Mouse (Mus musculus) left cerebral cortex, postnatal 25 days (tissue): ENCODE measurements around the gene Negr1. TPM values are rescaled to one million over a fixed set of nuclear protein-coding genes. Genes with fewer than 3 reads are reported as not detected.
A peak's percentile ranks its signal among the peaks of the same experiment; 100 is the strongest.

Experiments
- DNase-seq, 2 experiments: peaks; one replicate each; pipeline ENCODE4 v3.0.0; 2022; ENCODE audit warnings: low spot score in 2 of 2, mixed read lengths in 1 of 2
- intact Hi-C: fragments of 180-260 bp; cut with DNase I; formaldehyde crosslinking; loops from one replicate; pipeline ENCODE4 v1.15.1; 2025
- total RNA-seq, 2 experiments: library from RNA; stranded (reverse); gene quantifications; 2 replicates each; pipeline ENCODE4 v1.2.3; 2021

Gene Negr1
- total RNA-seq, 2 experiments from 2014 or later: 235 to 242 TPM

GRCm38 (mm10) chr3:156786355-156786754 is 224.8 kb downstream of the Negr1 start:
- intact Hi-C loops: no loop called here
- no peak for DNase-seq

DNA sequence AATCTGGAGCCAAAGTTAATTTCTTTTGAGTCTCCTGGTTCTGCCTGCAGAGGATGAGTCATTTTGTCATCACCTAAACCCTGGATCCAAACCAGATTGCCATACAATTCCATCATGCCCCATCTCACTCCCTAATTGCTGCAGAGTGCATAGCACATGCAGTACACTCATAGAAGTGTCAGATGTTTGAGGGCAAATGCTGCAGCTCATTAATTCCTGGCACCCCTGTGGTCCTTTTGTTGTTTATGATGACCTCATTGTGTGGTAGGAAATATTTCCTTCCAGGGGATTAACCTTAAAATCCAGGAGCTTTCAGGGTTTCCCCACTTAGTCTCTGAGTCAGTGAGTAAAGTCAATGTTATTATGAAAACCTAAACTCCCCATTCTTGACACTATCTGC is 229.6 kb downstream of the Negr1 start:
- intact Hi-C loops: loop anchor here (10.0 kb wide), 1 partner anchor 226 kb away; the partner anchor contains the start of gene Negr1
- DNase-seq: no peak

GRCm38 (mm10) chr3:156792743-156793142 is 231.1 kb downstream of the Negr1 start:
- peak in 1 of 2 experiments; percentile 60 for DNase-seq
- intact Hi-C loops: loop anchor here (10.0 kb wide), 1 partner anchor 228 kb away; the partner anchor contains the start of gene Negr1

GRCm38 (mm10) chr3:156794091-156794490 is 232.5 kb downstream of the Negr1 start:
- intact Hi-C loops: loop anchor here (10.0 kb wide), 1 partner anchor 229 kb away; the partner anchor contains the start of gene Negr1
- no peak for DNase-seq

DNA sequence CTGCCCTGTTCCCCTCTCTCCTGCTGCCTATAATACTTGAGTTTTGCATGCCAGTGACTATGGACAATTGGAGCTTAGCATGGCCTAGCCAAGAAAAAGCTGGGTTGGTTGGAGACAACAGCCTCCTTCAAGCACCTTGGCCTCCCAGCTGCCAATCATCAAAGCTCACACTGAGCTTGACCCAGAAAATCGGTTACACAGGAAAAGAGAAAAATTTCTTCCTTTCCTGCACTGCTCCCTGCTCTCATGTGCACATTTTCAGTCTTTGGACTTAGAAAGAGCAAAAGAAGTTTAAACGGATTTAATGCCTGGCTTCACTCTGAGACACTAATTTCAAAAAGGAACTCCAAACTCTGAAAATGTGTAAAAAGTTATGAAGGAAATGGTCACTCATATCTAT is 233.0 kb downstream of the Negr1 start:
- no peak for DNase-seq
- intact Hi-C loops: loop anchor here (10.0 kb wide), 1 partner anchor 230 kb away; the partner anchor contains the start of gene Negr1

GRCm38 (mm10) chr3:156796061-156796691 is 234.6 kb downstream of the Negr1 start:
- DNase-seq: no peak
- intact Hi-C loops: loop anchor here (10.0 kb wide), 1 partner anchor 231 kb away; the partner anchor contains the start of gene Negr1

GRCm38 (mm10) chr3:156799228-156799627 is 237.6 kb downstream of the Negr1 start:
- intact Hi-C loops: loop anchor here (10.0 kb wide), 1 partner anchor 234 kb away; the partner anchor contains the start of gene Negr1
- DNase-seq: no peak

GRCm38 (mm10) chr3:156809836-156810235 is 248.2 kb downstream of the Negr1 start:
- intact Hi-C loops: no loop called here
- peak in 1 of 2 experiments; percentile 82 for DNase-seq

DNA sequence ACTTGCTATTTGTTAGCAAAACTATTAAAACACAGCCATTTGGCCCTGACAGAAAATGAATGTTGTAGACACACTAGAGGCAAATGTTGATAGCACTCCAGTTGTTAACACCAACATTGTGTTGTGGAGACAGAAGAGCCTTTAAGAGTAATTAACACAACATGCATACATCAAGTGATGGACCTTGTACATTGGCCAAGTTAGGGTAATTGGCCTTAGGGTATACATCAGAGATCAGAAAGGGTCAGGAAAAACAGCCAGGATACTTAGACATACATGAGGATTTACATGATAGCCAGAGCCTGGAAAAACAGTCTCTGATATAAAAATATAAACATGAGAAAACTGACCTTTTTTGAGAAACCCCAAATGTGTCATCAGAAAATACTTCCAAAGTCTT is 255.3 kb downstream of the Negr1 start:
- intact Hi-C loops: no loop called here
- DNase-seq: no peak

- intact Hi-C loops: no loop called here
Observed at GRCm38 (mm10) chr3:156817452-156817851, 255.9 kb downstream of the Negr1 start.

GRCm38 (mm10) chr3:156823039-156823438 is 261.4 kb downstream of the Negr1 start:
- intact Hi-C loops: no loop called here
- DNase-seq: no peak

More at GRCm38 (mm10) chr3:156817452-156817851, 255.9 kb downstream of the Negr1 start:
- DNase-seq: no peak

DNA sequence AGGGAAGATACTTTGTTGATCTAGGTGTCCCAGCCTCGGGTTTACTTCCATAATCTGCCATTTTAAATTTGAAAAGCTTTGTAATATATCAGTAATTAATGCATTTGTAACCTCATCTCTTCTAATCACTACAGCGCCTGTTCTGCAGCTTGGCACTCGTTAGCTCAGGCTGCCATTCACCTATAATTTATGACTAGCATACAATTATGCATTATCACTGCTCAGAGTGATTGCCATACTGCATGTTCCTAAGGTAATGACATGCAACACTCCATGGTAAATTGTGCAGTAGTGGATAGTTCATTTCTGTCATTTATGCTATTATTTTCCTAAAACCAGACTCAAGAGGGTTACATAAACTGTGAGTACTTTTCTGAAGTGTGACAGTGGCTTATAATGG is 272.3 kb downstream of the Negr1 start:
- intact Hi-C loops: no loop called here
- no peak for DNase-seq

- intact Hi-C loops: no loop called here
- no peak for DNase-seq
Observed at GRCm38 (mm10) chr3:156838550-156838949, 277.0 kb downstream of the Negr1 start.

GRCm38 (mm10) chr3:156848385-156848784 is 286.8 kb downstream of the Negr1 start:
- intact Hi-C loops: no loop called here
- DNase-seq: no peak

DNA sequence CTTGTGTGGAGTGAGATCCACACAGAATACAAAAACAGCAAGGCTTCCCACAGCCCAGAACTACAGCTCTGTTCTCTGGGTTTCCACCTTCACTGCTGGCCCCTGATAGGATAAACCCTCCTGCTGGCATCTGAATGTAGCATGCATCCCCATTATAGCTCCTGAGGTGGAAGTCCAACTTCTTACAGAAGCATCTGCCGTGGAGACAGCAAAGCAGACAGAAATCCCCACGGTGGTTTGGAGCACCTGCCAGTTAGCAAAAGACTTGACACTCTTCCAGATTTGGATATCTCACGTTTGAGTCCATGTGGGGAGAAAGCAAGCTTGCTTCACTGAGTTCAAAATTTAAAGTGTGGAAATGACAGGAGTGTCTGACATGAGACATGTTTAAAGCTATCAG is 290.3 kb downstream of the Negr1 start:
- peak; percentile 61 to 91 for DNase-seq
- intact Hi-C loops: no loop called here

DNA sequence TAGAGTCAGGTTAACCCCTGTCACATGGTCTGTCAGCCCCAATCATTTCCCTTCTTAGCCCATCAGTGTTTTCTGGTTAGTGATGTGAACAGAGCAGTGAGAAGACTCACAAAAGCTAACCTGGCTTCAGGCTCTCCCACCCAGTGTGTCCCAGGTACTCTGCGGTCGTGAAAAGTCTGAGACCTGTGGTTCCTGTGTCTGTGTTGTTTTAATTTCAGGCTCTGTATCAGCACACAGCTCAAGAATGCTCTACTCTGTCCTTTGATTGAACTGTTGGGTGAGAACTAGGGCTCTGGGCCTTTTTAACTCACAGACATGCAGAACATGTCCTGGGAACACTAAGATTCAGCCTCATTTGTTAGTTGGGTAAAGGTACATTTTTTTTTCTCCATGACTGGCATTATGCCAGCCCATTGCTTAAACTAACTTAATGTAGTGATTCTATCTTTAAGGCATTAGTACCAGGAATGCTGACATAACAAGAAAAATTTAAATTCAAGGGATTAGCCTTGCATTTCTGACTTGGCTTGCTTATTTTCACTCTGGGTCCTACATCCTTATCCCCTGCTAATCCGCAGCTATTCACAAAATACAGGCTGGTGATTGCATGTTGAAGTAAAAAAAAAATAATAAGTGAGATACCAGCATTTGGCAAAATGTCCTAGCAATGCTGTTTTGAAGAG is 308.8 kb downstream of the Negr1 start:
- DNase-seq: no peak
- intact Hi-C loops: loop anchor here (10.0 kb wide), 1 partner anchor 234 kb away; no protein-coding TSS in a partner anchor

DNA sequence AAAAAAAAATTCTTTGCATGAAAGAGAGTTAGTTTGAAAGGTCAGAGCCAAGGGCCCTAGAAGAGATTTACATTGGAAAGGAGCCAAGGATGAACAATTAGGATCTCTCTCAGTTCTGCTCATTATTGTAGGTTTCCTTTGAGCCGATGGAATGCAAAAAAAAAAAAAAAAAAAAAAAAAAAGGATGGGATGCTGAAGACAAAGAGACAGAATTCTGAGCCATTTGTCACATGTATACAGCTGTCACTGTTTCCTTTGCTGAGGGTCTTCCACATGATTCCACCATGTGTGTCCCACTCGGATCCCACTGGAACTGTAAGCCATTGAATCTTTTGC is 309.3 kb downstream of the Negr1 start:
- DNase-seq: no peak
- intact Hi-C loops: loop anchor here (10.0 kb wide), 1 partner anchor 234 kb away; no protein-coding TSS in a partner anchor

DNA sequence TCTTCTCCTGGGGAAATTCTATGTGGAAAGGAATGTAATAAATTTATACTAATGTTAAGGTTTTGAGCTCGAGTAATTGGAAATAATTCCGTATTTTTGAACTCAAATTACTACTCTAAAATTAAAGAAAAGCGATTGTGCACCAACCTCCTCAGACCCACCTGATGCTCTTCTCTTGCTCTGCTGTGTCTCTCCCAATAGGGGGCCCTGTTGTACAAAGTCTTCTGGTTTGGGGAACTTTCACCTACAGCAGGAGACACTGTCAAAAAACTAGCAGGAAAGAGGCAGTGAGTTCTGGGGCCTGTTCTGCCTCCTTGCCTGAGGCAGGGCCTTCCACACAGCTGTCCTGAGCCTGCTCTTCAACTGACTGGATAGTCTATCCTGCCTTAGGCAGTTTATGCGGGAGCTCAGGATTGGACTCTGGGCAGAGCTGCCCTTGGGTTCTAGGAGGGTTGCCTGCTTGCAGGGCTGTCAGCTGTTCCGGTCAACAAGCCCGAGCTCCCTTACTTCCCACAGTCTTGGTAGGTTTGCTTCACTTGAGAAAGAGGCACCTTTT is 310.1 kb downstream of the Negr1 start:
- intact Hi-C loops: loop anchor here (10.0 kb wide), 1 partner anchor 233 kb away; no protein-coding TSS in a partner anchor
- DNase-seq: no peak

DNA sequence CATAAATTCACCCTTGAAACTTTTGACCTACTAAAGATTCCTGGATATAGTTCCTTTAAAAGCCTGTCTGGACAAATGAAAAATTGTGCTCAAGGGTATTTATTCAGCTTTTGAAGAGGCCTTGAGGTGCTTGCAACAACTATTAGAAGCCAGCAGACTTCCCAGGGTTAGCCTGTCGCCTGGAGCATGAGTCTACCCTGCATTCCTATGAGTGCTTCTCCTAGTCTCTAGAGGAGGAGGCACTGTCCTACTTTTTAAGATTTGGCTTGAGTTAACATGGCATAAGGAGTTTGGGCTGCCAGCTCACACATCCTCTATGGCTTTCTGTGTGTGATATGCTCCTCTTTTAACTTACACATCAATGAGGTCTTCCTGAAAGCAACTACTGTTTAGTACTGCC is 315.0 kb downstream of the Negr1 start:
- DNase-seq: peak in 1 of 2 experiments; percentile 84
- intact Hi-C loops: loop anchor here (10.0 kb wide), 1 partner anchor 228 kb away; no protein-coding TSS in a partner anchor

GRCm38 (mm10) chr3:156882129-156882528 is 320.5 kb downstream of the Negr1 start:
- DNase-seq: no peak
- intact Hi-C loops: no loop called here
